Mouse (Mus musculus) T-helper 1 cell (primary cell): ENCODE results near the gene Kpna4.

Source experiments
- in situ Hi-C: fragments of 300-600 bp; cut with MboI, MseI; formaldehyde crosslinking; loops from one replicate; pipeline ENCODE4 v1.15.1; 2025; ENCODE audit warnings: high pct_unique_total_duplicates

Gene Kpna4

GRCm38 (mm10) chr3:69126509-69127345 lies at the start of gene Kpna4:
Kpna4 (minus strand) TSS chr3:69127113.
- in situ Hi-C loops: loop anchor here (5.0 to 10.0 kb wide), 2 partner anchors 66 to 598 kb away; partner anchors contain the start of gene Nmd3

GRCm38 (mm10) chr3:69175229-69175628 lies 48.3 kb upstream of the Kpna4 start:
- in situ Hi-C loops: no loop called here

DNA sequence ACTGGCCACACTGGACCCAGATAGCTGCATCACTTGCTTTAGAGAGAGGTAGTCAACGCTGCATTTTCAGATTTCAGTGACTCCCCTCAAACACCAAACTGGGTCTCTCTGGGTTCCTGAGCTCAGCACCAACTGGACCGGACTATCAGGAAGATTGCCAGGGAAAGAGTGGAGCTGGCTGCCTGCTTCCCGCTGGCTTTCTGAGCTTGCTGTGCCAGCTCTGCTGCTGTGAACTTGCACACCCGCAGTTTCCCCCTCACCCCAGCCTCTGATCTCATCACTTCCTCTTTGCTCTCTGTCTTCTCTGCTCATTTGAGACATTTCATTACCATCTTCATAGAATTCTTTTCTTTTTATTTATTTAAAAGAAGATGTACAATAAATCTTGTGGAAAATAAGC lies 44.2 kb upstream of the Kpna4 start:
- in situ Hi-C loops: no loop called here

- in situ Hi-C loops: no loop called here
Observed at GRCm38 (mm10) chr3:69169796-69170195, 42.9 kb upstream of the Kpna4 start.

DNA sequence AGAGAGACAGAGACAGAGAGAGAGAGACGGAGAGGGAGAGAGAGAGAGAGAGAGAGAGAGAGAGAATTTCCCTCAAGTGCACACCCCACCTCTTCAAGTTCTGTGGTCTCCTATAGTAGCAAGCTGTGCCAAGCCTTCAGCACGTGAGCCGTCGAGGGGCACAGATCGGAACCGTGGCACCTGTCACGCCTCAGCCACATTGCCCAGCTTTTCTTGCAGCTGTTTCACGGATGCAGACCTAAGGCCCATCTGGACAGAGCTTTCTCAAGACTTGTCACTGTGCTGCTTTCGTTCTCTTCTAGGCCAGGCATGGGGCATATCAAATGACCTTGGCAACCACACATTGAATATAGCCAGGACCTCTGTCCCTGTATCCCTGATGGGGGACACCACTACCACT lies 41.8 kb upstream of the Kpna4 start:
- in situ Hi-C loops: no loop called here

DNA sequence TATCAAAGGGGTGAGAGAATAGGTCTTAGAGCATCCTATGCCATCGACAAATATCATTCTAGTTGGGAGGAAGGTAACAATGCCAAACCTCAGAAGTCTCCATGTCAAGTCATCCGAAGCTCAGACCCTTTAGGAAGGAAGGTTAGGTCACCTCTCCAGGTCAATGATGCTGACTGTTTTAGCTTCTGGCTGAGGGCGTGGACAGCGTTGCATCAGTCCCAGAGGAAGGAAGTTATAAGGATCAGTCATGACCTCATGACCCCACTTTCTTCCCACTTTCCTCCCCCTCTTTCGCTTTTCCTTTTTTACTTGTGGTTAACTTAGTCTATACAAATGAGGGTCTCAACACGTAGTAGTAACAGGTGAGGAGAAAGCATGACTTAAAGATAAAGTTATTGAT lies 36.1 kb upstream of the Kpna4 start:
- in situ Hi-C loops: no loop called here

- in situ Hi-C loops: no loop called here
Observed at GRCm38 (mm10) chr3:69160429-69160828, 33.5 kb upstream of the Kpna4 start.

- in situ Hi-C loops: no loop called here
Observed at GRCm38 (mm10) chr3:69159501-69159900, 32.6 kb upstream of the Kpna4 start.

DNA sequence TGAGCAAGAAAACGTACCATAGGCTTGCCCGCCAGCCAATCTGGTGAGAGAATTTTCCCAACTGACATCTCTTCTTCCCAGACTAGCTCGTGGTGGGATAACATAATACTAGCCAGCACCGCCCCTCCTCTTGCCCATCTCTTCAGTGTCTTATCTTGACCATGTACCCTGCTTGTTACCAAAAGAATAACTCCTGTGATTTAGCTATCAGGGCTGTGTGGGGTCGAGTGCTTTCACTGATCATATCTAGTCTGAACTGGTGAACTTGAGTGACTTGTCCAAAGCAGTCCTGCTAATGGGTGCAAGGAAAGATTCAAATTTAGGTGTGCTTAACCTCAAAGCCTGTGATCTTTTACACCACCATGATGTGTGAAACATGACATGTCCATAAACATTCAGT lies 31.0 kb upstream of the Kpna4 start:
- in situ Hi-C loops: no loop called here

DNA sequence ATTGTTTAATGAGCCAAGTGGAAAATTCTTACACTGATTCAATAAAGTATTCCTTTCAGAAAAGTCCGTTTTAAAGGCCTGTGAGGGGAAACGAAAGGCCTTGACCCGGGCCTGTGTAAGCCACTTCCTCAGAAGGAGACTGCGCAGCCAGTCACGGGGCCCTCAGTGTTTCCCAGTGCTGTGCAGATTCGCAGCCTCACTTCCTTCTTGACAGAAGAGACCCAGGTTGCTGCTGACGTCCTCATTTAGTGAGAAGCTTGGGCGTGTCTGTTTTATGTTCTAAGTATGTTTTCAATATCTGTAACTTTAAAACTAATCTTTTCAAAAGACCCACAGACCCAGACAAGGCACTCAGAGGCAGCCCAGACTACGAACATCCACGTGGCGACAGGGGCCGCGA lies 29.6 kb upstream of the Kpna4 start:
- in situ Hi-C loops: no loop called here

DNA sequence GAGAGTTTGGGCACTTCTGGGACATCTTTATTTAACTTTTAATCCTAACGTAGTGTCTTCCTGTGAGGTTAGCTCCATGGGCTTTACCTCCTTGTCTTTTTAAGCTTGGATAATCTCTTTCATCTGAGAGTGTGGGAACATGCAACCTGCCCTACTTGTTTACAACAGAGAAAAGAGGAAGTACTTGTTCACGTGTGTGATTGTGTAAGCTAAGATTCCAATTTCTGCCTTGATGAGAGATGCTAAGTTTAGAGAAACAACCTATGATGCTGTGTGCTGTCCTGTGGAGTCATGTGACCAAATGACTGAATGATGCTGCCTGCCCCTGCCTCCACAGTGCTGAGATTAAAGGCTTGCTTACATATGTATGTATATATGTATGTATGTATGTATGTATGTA lies 27.8 kb upstream of the Kpna4 start:
- in situ Hi-C loops: no loop called here

DNA sequence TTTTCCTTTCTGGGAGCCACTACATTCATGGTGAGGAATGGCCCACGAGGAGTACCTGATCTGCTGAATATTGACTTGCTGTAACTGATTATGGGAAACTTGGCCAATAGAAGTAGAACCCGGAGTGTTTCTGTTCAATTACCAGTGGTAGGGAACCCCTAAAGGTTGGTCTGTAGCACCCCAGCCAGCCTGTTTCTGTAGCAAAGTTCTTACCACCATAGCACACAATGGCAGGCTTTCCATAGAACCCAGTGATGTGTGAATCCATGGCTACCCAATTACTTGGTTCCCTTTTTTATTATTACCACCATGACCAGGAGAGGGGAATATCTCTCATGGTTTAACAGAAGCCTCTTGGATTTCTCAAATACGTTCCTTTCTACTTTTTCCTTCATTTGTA lies 24.0 kb upstream of the Kpna4 start:
- in situ Hi-C loops: no loop called here

DNA sequence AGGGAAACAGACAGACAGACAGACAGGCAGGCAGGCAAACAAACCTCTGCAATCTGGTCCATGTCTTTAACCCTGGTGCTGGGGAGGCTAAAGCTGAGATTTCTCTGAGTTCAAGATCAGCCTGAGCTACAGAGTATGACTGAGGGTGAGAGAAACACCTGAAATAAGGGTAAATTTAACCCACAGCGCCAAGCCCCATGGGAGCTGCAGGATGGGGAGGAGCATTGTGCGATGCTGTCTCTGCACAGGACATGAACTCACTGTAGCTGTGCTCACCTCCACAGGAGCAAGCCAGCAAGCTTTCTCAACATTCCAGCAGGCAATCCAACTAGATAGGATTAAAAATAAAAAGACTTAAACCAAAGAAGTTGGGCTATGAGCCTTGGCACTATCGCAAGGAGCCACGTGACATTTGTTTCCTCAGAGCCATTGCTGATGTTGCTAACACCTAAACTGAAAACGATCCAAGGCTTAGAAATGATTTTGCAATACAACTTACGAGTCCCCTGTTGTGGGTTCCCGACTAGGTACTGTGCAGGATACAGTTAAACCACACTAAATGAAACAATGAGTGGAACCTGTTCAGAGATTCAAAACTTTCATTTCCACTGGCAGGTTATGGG lies 15.6 kb upstream of the Kpna4 start:
- in situ Hi-C loops: no loop called here

DNA sequence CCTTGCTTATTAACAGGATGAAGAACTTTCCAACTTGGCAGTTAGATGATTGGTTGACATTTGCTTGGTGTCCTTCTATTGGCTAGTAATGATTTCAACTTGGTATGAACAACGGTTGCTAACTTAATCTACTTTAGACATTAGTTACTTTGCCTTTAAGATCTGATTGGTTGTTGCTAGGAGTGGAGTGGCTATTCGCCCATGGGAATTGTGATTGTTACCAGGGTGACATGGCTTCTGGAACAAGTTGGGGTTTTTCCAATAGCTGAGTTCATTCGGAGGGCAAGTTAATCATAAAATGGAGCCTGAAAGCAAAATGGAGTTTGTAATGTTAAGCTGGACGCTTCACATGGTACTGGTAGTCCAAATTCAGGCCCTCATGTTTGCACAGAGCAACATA lies 13.9 kb upstream of the Kpna4 start:
- in situ Hi-C loops: no loop called here

- in situ Hi-C loops: no loop called here
Observed at GRCm38 (mm10) chr3:69136059-69136458, 9.1 kb upstream of the Kpna4 start.

DNA sequence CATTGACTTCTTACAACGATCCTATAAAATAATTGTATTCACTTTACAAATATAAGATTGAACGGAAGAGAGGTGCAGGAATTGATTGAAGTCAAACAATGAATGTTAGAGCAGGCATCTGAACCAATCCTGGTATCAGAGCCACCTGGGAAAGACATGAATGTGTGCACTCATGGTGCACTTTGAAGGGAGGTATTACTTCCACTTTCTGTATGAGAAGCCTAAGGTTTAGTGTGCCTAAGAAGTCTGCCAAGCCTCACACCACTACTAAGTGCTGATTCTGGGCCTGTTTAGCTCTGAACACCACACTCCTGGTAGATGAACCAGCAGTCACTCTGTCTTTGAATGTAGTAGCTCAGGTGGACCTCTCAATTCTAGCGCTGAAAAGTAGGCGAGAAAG lies 4.1 kb upstream of the Kpna4 start:
- in situ Hi-C loops: no loop called here

GRCm38 (mm10) chr3:69127693-69128092 lies 780 bp upstream of the Kpna4 start:
- in situ Hi-C loops: loop anchor here (5.0 to 10.0 kb wide), 2 partner anchors 65 to 597 kb away; partner anchors contain the start of gene Nmd3

GRCm38 (mm10) chr3:69127346-69127678 lies 399 bp upstream of the Kpna4 start:
- in situ Hi-C loops: loop anchor here (5.0 to 10.0 kb wide), 2 partner anchors 65 to 597 kb away; partner anchors contain the start of gene Nmd3

DNA sequence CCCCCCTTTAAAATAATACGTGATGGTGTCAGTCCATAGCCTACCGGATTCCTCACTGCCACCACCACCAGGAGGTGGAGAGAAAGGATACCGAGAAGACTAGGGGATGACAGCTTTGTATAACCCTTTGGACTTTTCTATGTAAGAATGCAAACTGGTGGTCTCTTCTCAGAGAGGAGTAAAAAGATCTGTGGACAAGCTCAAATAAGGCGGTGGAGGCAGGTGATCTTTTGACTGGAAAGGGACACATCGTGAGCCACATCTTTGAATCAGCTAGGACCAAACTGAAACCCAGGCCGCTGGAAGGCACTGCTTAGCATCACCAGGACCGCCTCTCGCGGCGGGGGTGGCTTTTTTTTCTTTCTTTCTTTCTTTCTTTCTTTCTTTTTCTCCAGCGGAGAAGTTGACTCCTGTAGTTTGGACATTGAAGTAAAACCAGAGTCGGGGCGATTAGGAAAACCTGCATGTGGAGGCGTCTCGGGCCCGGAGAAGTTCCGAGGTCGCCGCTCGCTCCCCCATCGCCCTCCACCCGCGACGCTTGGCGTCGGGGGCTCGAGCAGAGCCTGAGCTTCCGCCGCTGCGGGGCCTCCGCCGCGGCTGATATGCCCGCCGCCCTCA lies 913 bp downstream of the Kpna4 start:
- in situ Hi-C loops: loop anchor here (5.0 to 10.0 kb wide), 2 partner anchors 66 to 599 kb away; partner anchors contain the start of gene Nmd3

- in situ Hi-C loops: loop anchor here (5.0 to 10.0 kb wide), 2 partner anchors 67 to 599 kb away; partner anchors contain the start of gene Nmd3
Observed at GRCm38 (mm10) chr3:69125461-69125860, 1.5 kb downstream of the Kpna4 start.

- in situ Hi-C loops: no loop called here
Observed at GRCm38 (mm10) chr3:69118827-69119226, 8.1 kb downstream of the Kpna4 start.

GRCm38 (mm10) chr3:69114760-69115159 lies 12.2 kb downstream of the Kpna4 start:
- in situ Hi-C loops: no loop called here

- in situ Hi-C loops: no loop called here
Observed at GRCm38 (mm10) chr3:69113956-69114355, 13.0 kb downstream of the Kpna4 start.
